Mouse (Mus musculus): ENCODE measurements around the gene Pip4p1. TPM values are rescaled to one million over a fixed set of nuclear protein-coding genes. Genes with fewer than 3 reads are reported as not detected.
"Not testable (repeated sequence)": the region's sequence is repeated elsewhere in the genome, so short reads cannot be mapped to it uniquely, and the experiment has no call there.

Gene Pip4p1
- polyA plus RNA-seq (2014; fragmentation: Nextera tagmentation; extraction: Ambion mirVana) = 42.0 and 54.8 TPM in 2 replicates

DNA sequence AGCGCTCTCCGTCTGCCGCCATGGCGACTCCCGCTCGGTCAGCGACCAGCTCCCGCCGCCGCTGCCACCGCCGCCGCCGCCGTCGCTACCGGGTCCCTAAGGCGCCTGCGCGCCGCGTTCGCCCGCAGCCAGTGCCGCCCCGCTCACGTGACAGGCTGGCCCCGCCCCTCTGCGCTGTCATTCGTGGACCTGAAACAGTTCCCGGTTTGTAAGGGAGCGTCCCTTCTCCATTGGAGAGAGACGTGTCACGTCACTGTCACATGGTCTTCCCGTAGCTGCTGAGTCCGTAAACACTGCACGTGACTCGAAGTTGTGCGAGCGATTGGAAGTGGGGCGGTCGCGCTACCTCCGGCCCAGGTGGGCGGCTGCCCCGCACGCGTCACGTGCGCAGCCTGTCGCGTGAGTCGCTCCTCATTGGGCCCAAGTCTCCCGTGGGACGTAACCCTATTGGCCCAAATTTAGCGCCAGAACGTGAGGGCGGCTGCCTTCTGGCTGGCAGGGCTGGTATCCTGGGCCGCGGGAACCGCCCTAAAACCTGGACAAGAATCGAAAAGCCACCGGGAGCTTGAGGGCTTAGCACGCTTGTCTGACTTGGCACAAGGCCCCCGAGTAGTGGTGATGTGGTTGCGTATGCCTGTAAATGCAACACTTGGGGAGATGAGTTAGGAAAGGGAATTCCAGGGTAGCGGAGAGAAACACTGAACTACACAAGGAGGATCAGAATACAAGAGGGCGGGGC is at the start of gene Pip4p1, which contains the start of gene Pnp:
Gene Pip4p1 (minus strand): TSS at position 103 of the 739 bp plus-strand sequence.
Gene Pnp (plus strand): TSS at position 329 of the 739 bp plus-strand sequence.
- Histone ChIP-seq H3K9ac (ENCODE audit: low read depth, low read length) (peak within 1 kb of the TSS; percentile 96), H3K27me3 (replicated peaks; ENCODE audit: control insufficient read depth, insufficient read depth, low read length) (no peaks in the 10 kb centered on the region), H3K4me1 (ENCODE audit: control insufficient read depth, insufficient read depth, low read length) (0 out of 2 replicates have a peak, but pooled peaks cover 8% of the 10 kb centered on the region), H3K9me3 (ENCODE audit: control insufficient read depth, low read length) (no peaks in the 10 kb centered on the region), H3K27ac (replicated peaks; ENCODE audit: low read depth, low read length) (peak within 1 kb of the TSS; percentile 92), H3K36me3 (ENCODE audit: control insufficient read depth, insufficient read depth, low read length) (peaks cover 35% of the 10 kb centered on the region), H3K4me2 (ENCODE audit: low read depth, low read length) (peak within 1 kb of the TSS; percentile 82), H3K4me3 (ENCODE audit: low read depth, low read length) (peak within 1 kb of the TSS; percentile 83)
- DNase-seq (ENCODE audit: low spot score) (peak; percentile 100), ATAC-seq (ENCODE audit: low read depth) (peak; percentile 100)
- under 1% methylated on average over 42 of the region's 68 CpGs for WGBS

DNA sequence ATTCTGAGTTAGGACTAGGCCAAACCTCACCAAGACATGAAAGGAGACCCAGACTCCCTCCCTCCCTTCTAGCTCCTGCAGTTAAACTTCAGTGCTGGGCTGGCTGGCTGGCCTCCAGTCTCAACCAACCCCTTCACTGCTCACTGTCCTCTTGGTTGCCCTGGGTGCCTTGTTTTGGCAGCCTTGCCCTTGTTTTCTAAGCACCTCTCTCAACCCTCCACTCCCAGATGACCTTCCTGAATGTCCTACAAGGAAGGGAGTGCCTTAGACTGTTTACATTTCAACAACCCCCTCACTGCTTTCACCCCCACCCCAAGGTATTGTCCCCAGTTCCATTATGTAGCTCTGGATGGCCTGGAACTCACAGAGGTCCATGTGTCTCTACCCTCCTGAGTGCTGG is 49.0 kb upstream of the Pip4p1 start:
- no peaks in the 10 kb centered on the region for H3K27me3 ChIP-seq (replicated peaks; ENCODE audit: control insufficient read depth, insufficient read depth, low read length)
- H3K9ac ChIP-seq (ENCODE audit: low read depth, low read length) = no peak overlapping the region
- no peaks in the 10 kb centered on the region for H3K9me3 ChIP-seq (ENCODE audit: control insufficient read depth, low read length)
- DNase-seq (ENCODE audit: low spot score) (no peak), ATAC-seq (ENCODE audit: low read depth) (no peak)
- H3K27ac ChIP-seq (replicated peaks; ENCODE audit: low read depth, low read length) = no peak overlapping the region
- H3K36me3 ChIP-seq (ENCODE audit: control insufficient read depth, insufficient read depth, low read length) = no peaks in the 10 kb centered on the region
- no peak overlapping the region for H3K4me3 ChIP-seq (ENCODE audit: low read depth, low read length)
- H3K4me1 ChIP-seq (ENCODE audit: control insufficient read depth, insufficient read depth, low read length) = no peaks in the 10 kb centered on the region
- no peak overlapping the region for H3K4me2 ChIP-seq (ENCODE audit: low read depth, low read length)

DNA sequence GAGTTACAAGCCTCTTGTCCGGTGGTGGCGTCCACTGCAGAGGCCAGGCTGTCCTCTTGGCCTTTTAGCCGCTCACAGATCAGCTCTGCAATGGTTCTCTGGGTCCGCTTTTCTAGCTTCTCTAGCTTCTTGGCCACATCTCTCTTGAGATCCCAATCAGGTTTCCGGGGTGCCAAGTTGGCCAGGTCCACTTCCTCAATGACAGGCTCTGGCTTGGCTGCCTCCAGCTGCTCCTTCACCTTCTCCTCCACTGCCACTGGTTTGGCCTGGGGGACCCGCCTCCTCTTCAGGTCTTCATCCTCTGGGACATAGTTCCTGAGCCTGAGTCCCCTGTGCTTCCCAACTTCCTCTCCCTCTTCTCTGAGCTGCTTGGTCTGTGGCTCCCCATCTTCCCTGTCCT is 47.8 kb upstream of the Pip4p1 start:
- H3K36me3 ChIP-seq (ENCODE audit: control insufficient read depth, insufficient read depth, low read length); H3K4me1 ChIP-seq (ENCODE audit: control insufficient read depth, insufficient read depth, low read length); H3K9ac ChIP-seq (ENCODE audit: low read depth, low read length); H3K4me2 ChIP-seq (ENCODE audit: low read depth, low read length); ATAC-seq (ENCODE audit: low read depth); H3K9me3 ChIP-seq (ENCODE audit: control insufficient read depth, low read length); H3K27ac ChIP-seq (replicated peaks; ENCODE audit: low read depth, low read length); DNase-seq (ENCODE audit: low spot score); H3K4me3 ChIP-seq (ENCODE audit: low read depth, low read length); H3K27me3 ChIP-seq (replicated peaks; ENCODE audit: control insufficient read depth, insufficient read depth, low read length): not testable (repeated sequence)
- 91% methylated on average over 6 of the region's 6 CpGs for WGBS

DNA sequence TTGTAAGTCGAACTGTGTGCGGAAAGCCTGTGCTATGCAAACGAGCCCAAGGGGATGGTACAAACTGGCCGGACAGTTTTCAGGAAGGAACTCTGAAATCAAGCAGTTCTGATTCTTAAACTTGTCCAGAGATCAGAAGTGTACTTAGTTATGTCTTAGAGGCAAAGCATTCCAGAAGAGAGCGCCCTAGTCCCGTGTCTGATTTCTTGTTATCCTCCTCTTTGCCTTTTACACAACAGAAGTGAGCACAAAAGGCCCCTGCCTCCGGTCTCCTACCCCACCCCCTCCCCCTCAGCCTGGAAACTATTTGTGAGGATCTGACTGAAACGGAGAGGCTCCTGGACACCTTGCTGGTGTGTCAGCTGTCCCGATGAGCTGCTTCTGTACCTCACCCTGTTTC is 46.0 kb upstream of the Pip4p1 start:
- Histone ChIP-seq H3K27me3 (replicated peaks; ENCODE audit: control insufficient read depth, insufficient read depth, low read length) (no peaks in the 10 kb centered on the region), H3K36me3 (ENCODE audit: control insufficient read depth, insufficient read depth, low read length) (no peaks in the 10 kb centered on the region), H3K4me1 (ENCODE audit: control insufficient read depth, insufficient read depth, low read length) (no peaks in the 10 kb centered on the region), H3K27ac (replicated peaks; ENCODE audit: low read depth, low read length) (no peak overlapping the region), H3K9ac (ENCODE audit: low read depth, low read length) (0 out of 2 replicates have a peak overlapping the region, but pooled peaks have one; percentile 34), H3K4me3 (ENCODE audit: low read depth, low read length) (peak overlapping the region; percentile 6; the same call in 1 of the 2 replicates), H3K4me2 (ENCODE audit: low read depth, low read length) (peak overlapping the region; percentile 35), H3K9me3 (ENCODE audit: control insufficient read depth, low read length) (no peaks in the 10 kb centered on the region)
- peak; percentile 67 for DNase-seq (ENCODE audit: low spot score)
- 14% methylated on average over 9 of the region's 9 CpGs for WGBS
- no peak for ATAC-seq (ENCODE audit: low read depth)

DNA sequence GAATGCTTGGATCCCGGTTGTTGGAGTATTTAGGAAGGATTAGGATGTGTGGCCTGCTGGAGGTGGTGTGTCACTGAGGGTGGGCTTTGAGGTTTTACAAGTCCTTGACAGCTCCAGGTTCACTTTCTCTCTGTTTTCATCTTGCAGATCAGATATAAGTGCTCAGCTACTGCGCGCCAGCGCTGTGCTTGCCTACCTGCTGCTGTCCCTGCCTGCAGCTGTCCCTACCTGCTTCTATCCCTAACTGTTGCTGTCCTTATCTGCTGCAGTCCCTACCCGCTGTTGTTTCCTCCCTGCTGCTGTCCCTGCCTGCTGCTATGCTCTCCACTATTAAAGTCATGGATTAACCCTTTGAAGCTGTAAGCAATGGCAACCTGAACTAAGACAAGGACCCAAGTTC is 44.3 kb upstream of the Pip4p1 start:
- Histone ChIP-seq H3K4me2 (ENCODE audit: low read depth, low read length) (no peak overlapping the region), H3K4me1 (ENCODE audit: control insufficient read depth, insufficient read depth, low read length) (no peaks in the 10 kb centered on the region; the same call in 1 of the 2 replicates), H3K9me3 (ENCODE audit: control insufficient read depth, low read length) (no peaks in the 10 kb centered on the region), H3K27ac (replicated peaks; ENCODE audit: low read depth, low read length) (no peak overlapping the region), H3K4me3 (ENCODE audit: low read depth, low read length) (no peak overlapping the region), H3K36me3 (ENCODE audit: control insufficient read depth, insufficient read depth, low read length) (no peaks in the 10 kb centered on the region), H3K27me3 (replicated peaks; ENCODE audit: control insufficient read depth, insufficient read depth, low read length) (no peaks in the 10 kb centered on the region), H3K9ac (ENCODE audit: low read depth, low read length) (no peak overlapping the region)
- DNase-seq (ENCODE audit: low spot score) (no peak), ATAC-seq (ENCODE audit: low read depth) (no peak)
- 59% methylated on average over 5 of the region's 5 CpGs for WGBS

DNA sequence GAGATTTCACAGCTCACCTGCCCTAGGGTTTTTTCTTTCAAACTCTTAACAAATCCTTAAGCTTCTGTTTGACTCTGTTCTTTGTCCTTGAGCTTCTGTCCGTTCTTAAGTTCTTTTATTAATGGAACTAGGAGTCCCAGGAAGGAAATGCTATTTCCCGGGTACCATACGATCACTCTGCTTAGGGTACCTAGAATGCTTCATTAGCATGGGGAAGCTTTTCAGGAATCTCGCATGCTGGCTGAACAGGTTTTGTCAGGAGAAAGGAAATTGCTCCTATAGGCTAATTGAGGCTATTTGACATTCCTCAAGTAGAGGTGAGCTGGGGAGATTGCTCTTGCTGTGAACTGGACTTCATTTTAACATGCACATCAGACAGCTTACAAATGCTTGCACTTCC is 43.0 kb upstream of the Pip4p1 start:
- H3K36me3 ChIP-seq (ENCODE audit: control insufficient read depth, insufficient read depth, low read length) = no peaks in the 10 kb centered on the region
- ATAC-seq (ENCODE audit: low read depth) (no peak), DNase-seq (ENCODE audit: low spot score) (peak; percentile 39)
- no peak overlapping the region for H3K9ac ChIP-seq (ENCODE audit: low read depth, low read length)
- no peaks in the 10 kb centered on the region for H3K27me3 ChIP-seq (replicated peaks; ENCODE audit: control insufficient read depth, insufficient read depth, low read length)
- no peak overlapping the region for H3K4me2 ChIP-seq (ENCODE audit: low read depth, low read length)
- 45% methylated on average over 4 of the region's 4 CpGs for WGBS
- H3K4me1 ChIP-seq (ENCODE audit: control insufficient read depth, insufficient read depth, low read length) = no peaks in the 10 kb centered on the region; the same call in 1 of the 2 replicates
- no peak overlapping the region for H3K4me3 ChIP-seq (ENCODE audit: low read depth, low read length)
- no peak overlapping the region for H3K27ac ChIP-seq (replicated peaks; ENCODE audit: low read depth, low read length)
- no peaks in the 10 kb centered on the region for H3K9me3 ChIP-seq (ENCODE audit: control insufficient read depth, low read length)

DNA sequence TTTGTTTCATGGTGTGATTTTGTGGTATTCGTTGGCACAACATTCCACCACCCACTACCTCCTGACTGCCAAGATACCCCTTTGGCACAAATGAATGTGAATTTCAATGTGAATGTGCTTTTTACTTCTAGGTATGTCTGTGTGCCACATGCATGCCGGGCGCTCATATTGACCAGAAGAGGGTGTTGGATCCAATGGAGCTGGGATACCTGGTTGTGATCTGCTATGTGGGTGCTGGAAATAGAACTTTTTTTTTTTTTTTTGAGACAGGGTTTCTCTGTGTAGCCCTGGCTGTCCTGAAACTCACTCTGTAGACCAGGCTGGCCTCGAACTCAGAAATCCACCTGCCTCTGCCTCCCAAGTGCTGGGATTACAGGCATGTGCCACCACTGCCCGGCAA is 42.4 kb upstream of the Pip4p1 start:
- H3K4me2 ChIP-seq (ENCODE audit: low read depth, low read length); H3K9me3 ChIP-seq (ENCODE audit: control insufficient read depth, low read length); H3K4me3 ChIP-seq (ENCODE audit: low read depth, low read length); H3K27ac ChIP-seq (replicated peaks; ENCODE audit: low read depth, low read length); H3K27me3 ChIP-seq (replicated peaks; ENCODE audit: control insufficient read depth, insufficient read depth, low read length); ATAC-seq (ENCODE audit: low read depth); H3K36me3 ChIP-seq (ENCODE audit: control insufficient read depth, insufficient read depth, low read length); H3K4me1 ChIP-seq (ENCODE audit: control insufficient read depth, insufficient read depth, low read length); DNase-seq (ENCODE audit: low spot score); H3K9ac ChIP-seq (ENCODE audit: low read depth, low read length): not testable (repeated sequence)
- 89% methylated on average over 4 of the region's 5 CpGs for WGBS

DNA sequence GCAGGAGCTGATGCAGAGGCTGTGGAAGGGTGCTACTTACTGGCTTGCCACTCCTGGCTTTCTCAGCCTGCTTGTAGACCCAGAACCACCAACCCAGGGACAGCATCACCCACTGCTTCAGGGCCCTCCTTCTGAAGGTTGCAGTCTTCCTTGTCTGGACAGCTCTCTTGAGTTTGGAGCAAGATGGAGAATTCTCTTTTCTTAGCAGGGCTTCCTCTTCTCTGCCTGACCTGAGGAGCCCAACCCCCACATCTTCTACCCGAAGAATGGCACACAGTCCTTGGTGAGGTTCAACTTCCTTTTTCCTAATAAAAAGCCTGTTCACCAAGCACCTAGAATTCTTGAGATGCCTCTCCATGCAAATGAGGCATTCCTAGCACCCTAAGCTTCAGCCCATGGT is 40.2 kb upstream of the Pip4p1 start:
- H3K9me3 ChIP-seq (ENCODE audit: control insufficient read depth, low read length) = no peaks in the 10 kb centered on the region
- H3K4me3 ChIP-seq (ENCODE audit: low read depth, low read length) = no peak overlapping the region
- H3K4me1 ChIP-seq (ENCODE audit: control insufficient read depth, insufficient read depth, low read length) = no peaks in the 10 kb centered on the region; the same call in 1 of the 2 replicates
- no peak for DNase-seq (ENCODE audit: low spot score)
- no peaks in the 10 kb centered on the region for H3K36me3 ChIP-seq (ENCODE audit: control insufficient read depth, insufficient read depth, low read length)
- 63% methylated on average over 1 of the region's 1 CpGs for WGBS
- ATAC-seq (ENCODE audit: low read depth) = no peak
- H3K4me2 ChIP-seq (ENCODE audit: low read depth, low read length) = no peak overlapping the region
- no peak overlapping the region for H3K9ac ChIP-seq (ENCODE audit: low read depth, low read length)
- no peak overlapping the region for H3K27ac ChIP-seq (replicated peaks; ENCODE audit: low read depth, low read length)
- H3K27me3 ChIP-seq (replicated peaks; ENCODE audit: control insufficient read depth, insufficient read depth, low read length) = no peaks in the 10 kb centered on the region
